Mouse (Mus musculus) left cerebral cortex, postnatal 14 days (tissue): ENCODE measurements around the gene Fam53b. TPM values are rescaled to one million over a fixed set of nuclear protein-coding genes. Genes with fewer than 3 reads are reported as not detected.
A peak's percentile ranks its signal among the peaks of the same experiment; 100 is the strongest.

Source experiments
- DNase-seq, 2 experiments: peaks; one replicate each; pipeline ENCODE4 v3.0.0; 2021 to 2022; ENCODE audit warnings: low spot score in 2 of 2, mixed read lengths in 1 of 2
- intact Hi-C: fragments of 180-260 bp; cut with DNase I; formaldehyde crosslinking; loops from one replicate; pipeline ENCODE4 v1.15.1; 2025
- total RNA-seq, 2 experiments: library from RNA; stranded (reverse); gene quantifications; 2 replicates each; pipeline ENCODE4 v1.2.3; 2021

The Fam53b gene
- total RNA-seq, 2 experiments from 2014 or later, result 24.8 to 27.8 TPM

DNA sequence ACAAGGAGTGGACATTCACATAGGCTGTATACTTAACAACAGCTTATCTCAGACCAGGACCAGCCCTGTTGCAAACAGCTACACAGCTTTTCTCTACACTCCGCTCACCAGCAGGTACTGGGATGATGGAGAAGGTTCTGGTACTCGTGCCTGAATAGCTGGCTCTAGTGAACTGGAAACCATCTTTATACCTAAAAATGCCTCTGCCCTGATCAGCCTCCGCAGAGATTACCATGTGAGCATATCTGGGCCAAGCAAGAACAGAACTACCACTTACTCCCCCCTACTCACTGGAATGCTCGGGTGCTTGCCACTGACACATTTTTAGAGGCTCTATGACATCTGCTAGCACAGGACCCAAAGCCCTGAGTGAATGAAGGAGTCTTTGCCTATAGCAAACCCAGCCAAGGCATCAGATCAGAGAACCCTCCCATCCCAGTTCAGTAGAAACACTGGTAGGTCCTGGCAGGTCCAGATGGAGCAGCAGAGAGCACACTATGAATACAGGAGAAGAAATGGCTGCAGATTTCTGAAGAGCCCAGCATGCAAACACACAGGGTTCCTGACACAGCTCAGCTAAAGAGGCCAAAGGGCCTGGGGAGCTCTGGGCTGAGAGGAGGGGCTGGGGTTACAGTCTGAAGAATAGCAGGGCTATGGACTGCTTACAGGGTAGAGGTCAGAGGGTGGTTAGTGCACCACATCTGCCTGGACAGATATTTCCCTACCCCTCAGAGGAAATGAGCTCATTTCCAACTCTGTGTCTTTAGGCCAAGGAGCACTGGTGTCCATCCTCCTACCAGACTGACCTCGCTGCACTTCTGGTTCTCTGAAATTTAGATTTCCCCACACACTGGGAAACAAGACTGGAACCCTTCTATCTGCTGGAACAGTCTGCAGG is 14.3 kb downstream of the Fam53b start:
- no peak for DNase-seq
- intact Hi-C loops, result no loop called here

DNA sequence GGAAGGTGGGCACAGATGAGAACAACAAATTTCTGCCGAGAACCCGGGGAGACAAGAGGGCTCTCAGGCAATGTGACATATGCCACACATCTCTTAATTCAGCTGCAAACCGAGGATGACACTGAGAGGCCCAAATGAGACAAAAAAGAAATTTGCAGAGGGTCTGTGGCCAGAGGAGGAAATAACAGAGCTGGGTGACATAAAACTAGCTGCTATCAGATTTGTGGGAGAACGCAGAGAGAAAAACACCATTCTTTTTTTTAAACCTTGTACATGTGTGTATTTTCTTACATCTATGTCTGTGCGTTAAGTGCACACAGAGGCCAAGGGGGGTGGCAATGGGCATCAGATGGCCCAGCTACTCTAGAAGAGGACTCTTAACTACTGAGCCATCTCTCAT is 18.5 kb downstream of the Fam53b start:
- no peak for DNase-seq
- intact Hi-C loops, result no loop called here

DNA sequence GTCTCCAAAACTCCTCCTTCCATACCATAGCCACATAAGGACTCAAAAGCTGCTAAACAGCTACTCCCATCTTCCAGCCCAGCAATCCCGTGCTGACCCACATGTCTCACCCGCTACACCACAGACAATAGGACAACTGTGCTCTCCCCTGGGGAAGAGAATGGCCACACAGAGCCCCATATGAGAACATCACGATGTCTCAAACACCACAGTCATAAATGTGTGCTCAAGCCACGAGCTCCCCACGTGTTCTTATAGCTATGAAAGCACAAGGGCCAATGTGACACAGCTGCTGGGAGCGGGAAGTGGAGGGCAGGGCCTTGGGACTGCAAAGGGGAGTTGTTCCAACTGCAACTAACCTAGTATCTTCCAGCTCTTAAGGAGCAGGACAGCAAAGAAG is 20.2 kb downstream of the Fam53b start:
- DNase-seq, result no peak
- intact Hi-C loops, result no loop called here

DNA sequence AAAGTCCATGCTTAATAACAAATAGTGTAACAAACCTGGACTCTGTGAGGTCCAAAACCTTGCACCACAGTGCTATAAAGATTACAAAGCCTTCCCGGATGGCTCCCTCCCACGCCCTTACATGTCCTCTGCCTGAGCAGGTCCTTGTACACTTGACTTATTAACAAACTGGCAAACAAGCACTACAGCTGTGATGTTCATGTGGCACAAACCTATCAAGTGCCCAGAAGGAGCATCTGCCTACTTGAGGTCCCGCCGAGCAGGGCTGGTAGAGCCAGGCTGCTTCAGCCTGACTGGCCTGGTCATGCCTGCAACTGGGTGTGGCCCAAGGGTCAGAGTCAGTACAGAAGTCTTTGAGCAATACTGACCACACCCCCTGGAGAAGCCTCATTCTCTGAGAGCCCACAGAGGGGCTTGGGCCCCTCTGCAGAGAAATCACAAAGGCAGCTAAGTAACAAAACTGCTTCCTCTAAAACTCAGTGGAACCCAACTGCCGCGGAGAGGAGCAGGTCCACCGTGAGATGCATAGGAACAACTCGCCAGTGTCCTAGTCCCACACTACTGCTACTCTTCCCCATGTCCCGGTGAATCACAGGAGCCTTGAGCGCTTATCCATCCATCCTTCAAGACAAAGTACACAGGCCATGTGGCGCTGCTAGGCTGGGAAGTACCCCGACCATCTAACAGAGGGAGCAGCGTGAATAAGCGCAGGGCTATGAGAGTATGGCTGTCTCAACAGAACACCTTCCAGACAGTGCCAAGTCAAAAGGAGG is 23.1 kb downstream of the Fam53b start:
- intact Hi-C loops, result no loop called here
- no peak for DNase-seq

DNA sequence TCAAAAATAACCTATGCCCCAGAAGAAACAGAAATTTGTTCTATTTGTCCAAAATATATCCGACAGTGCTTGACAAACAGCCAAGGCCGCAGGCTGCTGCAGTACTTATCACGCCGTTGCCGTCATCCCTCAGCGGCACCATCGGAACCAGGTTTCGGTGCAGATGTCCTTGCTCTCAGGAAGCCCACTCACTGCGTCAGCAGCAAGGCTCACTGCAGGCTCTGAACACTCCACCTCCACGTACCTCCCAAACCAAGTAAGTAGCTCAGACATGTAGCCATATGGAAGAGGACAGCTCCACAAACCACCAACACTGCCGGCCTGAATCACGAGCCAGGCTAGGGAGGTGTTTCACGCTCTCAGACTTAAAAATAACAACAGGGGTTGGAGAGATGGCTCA is 24.9 kb downstream of the Fam53b start:
- DNase-seq, result peak; percentile 82 to 84
- intact Hi-C loops, result no loop called here

DNA sequence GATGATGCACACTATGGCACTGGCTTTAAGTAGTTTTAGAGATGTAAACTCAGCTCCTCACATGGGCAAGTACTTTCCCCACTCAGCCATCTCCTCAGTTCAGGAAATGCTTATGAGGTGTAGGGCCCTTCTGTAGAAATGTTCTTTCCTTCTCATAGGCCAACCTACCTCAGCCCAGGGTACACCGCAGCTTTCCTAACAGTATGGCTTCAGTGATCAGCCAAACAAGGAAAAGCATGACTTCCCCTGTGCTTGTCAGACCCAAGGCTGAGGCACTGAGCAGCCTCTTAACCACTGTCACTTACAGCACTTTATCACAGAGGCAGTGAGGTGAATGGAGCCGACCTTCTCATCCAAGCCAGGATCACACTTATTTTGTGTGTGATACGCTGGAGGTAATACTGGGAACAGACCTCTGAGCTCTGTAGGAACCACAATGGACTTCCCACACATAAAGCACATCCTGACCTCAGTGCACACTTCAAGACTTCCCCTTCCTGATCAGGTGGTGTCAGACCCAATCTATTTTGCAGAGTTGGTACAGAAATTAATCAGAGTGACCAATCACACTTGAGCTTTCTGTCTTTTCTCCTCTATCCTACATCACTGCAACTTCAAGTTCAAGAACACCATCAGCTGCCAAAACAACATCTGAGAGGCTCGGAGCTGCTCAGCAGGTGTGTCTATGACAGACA is 26.0 kb downstream of the Fam53b start:
- intact Hi-C loops, result no loop called here
- DNase-seq, result no peak

DNA sequence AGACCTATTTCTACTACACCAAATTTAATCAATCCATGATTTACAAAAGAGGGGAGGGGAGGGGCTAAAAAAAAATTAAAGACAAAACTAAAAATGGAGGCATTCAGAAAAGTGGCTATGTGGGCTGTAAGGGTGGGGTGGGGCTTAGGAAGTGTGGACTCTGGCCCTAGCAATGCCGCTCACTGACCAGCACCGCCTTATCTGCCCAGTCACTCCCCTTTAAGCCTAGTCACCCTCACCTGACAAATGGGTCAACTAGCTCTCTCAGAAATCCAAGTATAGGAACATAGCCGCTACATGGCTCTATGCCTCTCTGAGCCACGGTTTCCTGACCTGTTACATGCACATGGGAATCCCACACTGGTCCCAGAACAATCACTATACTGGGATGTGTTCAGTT is 26.7 kb downstream of the Fam53b start:
- DNase-seq, result no peak
- intact Hi-C loops, result no loop called here

DNA sequence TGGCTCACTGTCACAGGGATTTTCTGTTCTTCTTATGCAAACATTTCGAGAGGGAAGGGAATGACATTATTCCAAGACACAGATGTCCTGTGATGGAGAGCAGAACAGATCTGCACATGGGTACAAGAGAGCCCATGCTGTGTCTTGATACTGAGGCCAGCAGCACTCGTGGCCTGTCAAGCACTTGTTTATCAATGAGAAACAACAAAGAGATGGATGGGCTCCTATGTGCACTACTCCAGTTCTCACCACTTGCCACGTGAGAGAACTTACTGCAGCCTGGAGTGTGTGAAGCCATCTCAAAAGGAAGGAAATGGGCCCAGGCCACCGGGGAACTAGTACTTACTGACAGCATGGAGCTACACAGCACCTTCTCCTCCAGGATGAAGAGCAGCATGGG is 27.2 kb downstream of the Fam53b start:
- intact Hi-C loops, result no loop called here
- no peak for DNase-seq

DNA sequence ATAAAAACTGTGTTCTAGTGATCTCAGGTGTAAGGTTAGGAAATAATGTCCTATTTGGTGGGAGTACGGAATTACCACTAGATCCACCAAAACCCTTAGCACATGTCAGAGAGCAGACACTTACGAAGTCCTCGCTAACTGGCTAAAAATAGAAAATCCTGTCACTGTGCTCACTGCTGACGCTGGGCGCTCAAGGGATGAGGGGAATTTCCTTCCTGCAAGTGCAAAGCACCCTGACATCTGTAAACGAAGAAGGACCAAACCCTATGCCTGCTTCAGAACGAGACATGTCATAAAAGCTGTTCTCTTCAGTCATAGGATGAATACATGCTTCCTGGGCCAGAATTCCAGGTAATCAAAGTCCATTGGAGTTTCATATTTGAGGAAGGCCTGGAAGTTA is 27.7 kb downstream of the Fam53b start:
- intact Hi-C loops, result no loop called here
- DNase-seq, result no peak

DNA sequence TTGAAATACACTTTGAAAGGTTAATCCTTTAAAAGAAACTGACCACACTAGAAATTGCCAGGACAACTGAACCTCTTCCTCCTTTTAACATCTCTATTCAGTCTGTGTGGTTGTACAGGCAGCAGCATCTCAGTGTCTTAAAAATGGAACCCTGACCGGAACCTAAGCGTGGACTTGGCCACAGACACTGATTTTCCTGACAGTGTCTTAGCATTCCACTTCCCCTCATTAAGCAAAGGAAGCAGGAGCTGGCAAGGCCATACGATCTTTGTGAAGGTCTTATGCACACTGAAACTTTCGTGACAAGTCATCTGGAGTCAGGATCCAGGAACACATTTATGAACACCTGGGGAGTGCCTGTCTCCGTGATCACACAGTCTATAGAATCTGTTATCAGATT is 29.6 kb downstream of the Fam53b start:
- intact Hi-C loops, result no loop called here
- DNase-seq, result no peak

DNA sequence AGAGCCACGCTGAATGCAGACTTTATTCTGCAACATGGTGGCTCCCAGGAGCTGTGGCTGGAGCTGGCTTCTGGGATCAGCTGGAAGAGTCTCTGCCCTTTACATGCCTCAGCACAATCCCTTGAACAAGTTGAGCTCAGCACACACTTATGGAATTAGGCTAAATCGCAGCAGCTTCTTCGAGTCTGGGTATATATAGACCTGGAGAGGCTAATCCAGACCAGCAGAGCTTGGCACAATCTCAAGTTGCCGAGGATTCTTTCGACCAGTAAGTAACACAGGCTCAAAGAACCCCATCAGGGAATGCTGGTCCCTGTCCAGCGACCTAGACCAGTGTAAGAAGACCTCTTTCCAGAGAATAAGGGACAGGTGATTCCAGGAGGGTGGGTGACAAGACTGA is 31.8 kb downstream of the Fam53b start:
- peak in 1 of 2 experiments; percentile 51 for DNase-seq
- intact Hi-C loops, result no loop called here

DNA sequence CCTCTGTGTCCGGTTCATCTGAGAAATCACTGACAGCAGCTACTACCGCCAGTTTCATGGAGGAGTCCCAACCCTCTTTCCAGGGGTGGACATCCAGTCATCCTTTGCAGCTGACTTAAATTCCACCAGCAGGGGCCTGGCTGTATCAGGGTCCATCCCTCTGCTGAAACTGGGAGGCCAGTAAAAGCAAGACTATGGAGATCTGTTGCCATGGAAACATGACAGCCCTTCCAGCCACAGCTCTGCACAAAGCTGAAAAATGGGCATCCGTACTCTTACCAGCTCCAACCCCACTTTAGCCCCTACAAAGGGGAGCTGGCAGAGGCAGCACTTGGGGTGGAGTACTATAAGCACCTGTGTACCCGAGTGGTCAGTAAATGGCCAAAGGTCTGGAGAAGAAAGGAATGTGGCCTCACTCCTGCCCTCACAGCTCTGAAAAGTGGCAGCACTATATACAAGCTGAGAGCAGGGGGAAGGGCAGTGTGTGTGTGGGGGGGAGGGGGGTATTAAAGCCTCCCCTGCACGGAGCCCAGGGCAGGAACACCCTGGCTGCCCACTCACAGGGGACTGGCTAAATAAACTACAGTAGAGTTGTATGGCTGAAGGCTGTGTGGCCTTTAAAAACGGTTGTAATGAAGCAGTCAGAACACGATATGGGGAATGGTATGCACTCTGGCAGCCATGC is 32.4 kb downstream of the Fam53b start:
- intact Hi-C loops, result no loop called here
- peak in 1 of 2 experiments; percentile 51 for DNase-seq

DNA sequence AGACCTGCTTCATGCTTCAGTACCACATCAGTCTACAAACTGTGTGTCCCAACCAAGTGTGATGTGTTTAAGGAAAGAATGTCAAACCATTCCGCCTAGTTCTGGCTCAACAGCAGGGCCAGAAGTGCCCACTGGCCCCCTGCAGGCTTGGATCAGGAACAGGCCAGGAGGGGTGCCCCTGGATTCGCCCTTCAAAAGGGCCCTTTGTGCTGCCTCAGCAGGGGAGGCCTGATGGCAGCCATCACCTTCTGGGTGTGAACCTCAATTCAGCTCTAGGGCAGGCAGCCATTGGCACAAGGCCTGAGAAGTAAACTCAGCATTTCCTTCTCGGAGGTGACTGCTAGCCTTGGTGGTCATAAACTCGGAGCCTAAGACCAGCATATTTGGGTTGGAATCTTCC is 33.1 kb downstream of the Fam53b start:
- intact Hi-C loops, result no loop called here
- no peak for DNase-seq

DNA sequence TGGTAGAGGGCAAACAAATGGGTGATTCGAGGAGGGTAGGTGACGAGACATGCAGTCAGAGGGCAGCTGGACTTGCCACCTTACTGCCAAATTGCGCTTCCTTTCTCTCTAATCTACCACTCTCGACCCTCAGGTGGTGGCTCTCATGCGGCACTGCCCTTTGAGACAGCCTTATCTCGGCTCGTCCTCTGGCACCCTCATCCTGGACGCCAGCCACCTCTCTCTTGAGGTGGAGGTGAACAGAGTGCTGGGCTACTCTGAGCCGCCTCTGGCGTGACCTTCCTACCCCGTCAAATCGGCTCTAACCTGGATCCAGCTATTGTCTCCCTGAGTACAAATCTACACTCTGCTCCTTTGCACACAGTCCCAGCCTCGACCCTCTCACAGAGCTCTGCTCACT is 35.1 kb downstream of the Fam53b start:
- intact Hi-C loops, result no loop called here
- DNase-seq, result no peak

DNA sequence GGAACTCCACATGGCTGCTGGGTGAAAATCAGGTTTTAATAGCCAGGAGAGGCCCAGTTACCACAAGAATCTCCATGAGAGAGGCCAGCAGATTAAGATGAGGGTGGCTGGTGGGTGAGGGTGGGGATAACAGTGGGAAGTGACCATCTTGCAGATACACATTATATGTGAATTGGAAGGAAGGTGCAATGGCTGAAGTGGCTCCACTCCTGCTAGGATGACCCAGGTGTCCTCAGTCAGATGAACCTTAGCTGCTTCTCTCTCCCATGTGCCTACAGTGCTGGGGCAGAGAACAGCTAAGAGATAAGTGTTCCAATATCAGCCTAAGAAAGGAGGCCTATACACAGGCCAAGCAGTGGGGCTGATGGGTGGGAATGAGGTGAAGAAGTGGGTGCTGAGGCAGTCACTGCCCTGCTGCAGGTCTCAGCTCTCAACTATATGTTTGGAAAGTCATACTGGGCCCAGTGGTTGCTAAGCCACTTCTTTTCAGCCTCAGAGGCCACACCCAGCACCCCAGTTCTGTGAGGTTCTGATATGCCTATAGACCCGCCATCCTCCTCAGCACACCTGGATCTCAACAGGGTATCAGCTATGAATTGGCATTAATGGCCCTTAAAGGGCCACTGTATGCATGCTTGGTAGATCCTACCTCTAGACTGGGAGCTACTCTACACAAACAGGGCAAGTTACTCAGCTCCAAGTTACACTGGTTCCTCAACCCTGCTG is 35.8 kb downstream of the Fam53b start:
- intact Hi-C loops, result no loop called here
- DNase-seq, result no peak

DNA sequence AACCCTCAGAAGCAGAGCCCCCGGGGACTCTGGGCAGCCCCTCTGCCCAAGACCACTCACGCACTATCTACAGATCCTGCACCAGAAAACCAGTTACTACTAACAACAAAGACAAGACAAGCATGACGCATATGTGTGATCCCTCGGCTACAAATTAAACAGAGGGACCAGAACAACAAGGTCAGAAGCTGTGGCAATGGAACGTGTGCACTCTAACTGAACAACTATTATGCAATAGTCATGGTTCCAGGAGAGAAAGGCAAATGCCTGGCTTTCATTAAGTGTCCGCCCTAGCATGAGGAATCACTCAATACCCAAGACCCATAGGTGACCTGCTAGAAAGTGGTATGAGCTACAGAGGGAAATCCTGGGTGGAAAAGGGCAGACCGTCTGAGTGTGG is 36.6 kb downstream of the Fam53b start:
- no peak for DNase-seq
- intact Hi-C loops, result no loop called here

DNA sequence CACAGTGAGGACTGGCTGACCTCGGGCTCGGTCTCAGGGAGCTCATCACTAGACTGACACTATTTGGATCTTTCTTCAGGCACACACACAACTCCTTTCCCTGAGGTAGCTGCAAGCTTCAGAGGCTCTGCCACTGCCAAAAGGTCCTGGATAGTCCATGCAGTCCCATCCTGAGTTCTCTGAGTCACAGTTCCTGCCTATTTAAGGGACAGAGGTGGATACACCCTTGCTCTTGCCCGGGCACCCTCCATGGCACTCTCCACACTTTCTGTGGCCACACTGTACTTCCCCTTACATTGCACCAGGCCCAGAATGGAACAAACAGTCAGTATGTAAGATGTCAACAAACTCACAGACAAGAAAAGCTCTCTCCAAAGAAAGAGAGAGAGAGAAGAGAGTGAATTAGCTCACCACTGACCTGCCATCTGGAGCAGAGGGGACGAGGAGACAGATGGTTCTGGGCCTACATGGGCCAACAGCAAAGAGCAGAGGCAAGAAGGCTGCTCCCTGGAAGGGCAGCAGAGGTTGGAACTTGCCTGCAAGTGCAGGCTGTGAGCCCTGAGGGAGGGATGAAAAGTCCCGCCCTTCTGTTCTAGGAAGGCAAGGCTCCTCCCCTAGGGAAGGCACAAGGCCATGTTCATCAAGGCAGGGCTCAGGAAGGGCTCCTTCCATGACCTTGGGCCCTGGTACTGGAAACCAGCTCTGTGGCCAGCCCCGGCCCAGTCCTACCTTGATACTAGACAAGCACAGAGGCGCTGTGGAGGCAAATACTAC is 37.2 kb downstream of the Fam53b start:
- no peak for DNase-seq
- intact Hi-C loops, result no loop called here

DNA sequence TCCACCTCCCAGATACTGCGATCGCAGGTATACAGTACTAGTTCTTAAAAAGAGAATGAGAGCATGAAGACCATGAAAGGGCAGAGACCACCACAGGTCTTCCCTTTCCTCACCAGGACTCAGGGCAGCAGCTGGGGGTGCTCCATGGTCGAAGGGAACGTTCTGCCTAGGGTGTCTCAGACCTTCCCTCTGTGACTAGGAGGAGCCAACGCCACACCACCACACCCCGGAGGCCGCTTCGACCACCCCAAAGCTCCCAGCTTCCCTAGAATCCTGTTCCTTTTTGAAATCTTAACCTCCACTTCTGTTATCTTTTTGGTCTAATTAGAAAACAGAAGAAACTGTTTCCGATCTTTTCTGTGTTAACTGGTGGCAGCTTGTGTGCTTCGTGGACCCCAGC is 37.8 kb downstream of the Fam53b start:
- intact Hi-C loops, result no loop called here

More for the DNA sequence above, 37.8 kb downstream of the Fam53b start:
- DNase-seq, result no peak
